Mouse (Mus musculus): ENCODE measurements around the gene Neurod2. TPM values are rescaled to one million over a fixed set of nuclear protein-coding genes. Genes with fewer than 3 reads are reported as not detected.

The Neurod2 gene
- total RNA-seq, 2 experiments from 2014 or later, result not detected

DNA sequence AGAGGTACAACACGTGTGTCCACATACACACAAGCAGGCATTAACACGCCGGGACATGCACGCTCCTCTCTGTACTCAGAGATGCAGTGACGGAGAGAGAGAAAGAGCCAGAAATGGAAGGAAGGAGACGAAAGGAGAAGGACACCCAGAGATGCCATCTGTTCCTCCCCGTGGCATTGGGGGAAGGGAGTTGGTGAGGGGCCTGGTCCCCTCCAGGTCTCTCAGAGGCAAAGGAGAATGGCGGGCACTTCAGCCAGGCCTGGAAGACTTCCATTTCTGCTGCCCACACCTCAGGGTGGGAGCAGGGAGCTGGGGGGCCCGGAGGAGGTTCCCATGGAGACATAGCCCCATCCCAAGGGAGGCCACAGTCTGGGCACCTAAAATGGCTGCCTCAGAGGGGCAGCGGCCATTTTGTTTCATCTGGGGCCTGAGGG lies 3.8 kb upstream of the Neurod2 start:
- DNase-seq (ENCODE audit: low spot score), result no peak

- DNase-seq (ENCODE audit: low spot score), result no peak
Observed at GRCm38 (mm10) chr11:98332841-98333240, 3.4 kb upstream of the Neurod2 start.

DNA sequence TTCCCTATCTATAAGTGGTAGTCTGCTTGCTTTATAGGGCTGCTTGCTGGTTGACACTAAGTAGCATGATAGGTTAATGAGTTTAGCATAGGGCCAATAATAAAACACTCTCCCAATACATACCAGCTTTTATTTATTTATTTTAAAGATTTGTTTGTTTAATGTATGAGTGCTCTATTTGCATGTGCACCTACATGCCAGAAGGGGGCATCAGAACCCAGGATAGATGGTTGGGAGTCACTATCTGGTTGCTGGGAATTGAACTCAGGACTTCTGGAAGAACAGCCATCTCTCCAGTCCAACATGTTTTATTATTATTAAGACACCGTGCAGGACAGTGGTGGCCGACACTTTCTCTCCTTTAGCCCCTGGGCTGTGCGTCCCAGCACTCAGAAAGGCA lies 2.7 kb upstream of the Neurod2 start:
- DNase-seq (ENCODE audit: low spot score), result no peak

DNA sequence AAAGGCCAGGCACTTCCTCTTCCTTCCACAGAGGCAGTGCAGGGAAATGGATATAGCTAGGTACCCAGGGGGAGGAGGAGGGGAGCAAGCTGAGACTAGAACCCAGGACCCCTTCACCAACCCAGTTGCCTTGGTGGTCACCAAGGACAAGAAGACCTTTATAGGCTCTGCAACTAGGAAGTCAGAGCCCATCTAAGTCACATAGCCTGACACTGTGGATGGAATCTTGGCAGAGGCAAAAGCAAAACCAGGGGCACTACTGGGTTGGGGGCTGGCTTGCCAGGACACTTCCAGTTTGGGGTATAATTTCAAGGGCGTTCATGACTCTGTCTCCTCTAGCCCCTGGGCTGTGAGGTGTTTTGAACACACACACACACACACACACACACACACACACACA lies 2.0 kb upstream of the Neurod2 start:
- DNase-seq (ENCODE audit: low spot score), result no peak

DNA sequence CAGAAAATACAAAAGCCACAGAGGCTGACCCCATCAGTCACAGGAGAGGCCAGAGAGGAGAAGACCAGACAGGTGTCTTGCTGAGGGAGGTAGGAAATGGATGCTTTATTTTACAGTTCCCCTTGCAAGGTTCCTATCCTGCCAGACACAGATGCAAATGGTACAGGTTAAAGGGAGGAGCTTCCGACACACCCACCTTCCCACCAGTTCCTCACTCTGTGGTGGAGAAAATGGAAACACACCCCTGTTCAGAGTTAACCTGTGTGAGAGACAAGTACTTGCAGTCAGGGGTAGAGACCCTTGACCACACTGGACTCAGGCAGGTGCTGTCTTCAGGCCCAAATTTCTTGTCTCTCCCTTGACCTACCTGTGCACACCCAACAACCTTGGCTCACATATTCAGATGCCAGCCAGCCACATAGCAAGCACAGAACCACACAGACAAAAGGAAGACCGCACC lies 1.3 kb upstream of the Neurod2 start:
- no peak for DNase-seq (ENCODE audit: low spot score)

GRCm38 (mm10) chr11:98329960-98330744 lies 704 bp upstream of the Neurod2 start:
- DNase-seq (ENCODE audit: low spot score), result no peak

GRCm38 (mm10) chr11:98328371-98329069 lies 928 bp downstream of the Neurod2 start:
- DNase-seq (ENCODE audit: low spot score), result no peak

GRCm38 (mm10) chr11:98328031-98328370 lies 1.4 kb downstream of the Neurod2 start:
- no peak for DNase-seq (ENCODE audit: low spot score)

DNA sequence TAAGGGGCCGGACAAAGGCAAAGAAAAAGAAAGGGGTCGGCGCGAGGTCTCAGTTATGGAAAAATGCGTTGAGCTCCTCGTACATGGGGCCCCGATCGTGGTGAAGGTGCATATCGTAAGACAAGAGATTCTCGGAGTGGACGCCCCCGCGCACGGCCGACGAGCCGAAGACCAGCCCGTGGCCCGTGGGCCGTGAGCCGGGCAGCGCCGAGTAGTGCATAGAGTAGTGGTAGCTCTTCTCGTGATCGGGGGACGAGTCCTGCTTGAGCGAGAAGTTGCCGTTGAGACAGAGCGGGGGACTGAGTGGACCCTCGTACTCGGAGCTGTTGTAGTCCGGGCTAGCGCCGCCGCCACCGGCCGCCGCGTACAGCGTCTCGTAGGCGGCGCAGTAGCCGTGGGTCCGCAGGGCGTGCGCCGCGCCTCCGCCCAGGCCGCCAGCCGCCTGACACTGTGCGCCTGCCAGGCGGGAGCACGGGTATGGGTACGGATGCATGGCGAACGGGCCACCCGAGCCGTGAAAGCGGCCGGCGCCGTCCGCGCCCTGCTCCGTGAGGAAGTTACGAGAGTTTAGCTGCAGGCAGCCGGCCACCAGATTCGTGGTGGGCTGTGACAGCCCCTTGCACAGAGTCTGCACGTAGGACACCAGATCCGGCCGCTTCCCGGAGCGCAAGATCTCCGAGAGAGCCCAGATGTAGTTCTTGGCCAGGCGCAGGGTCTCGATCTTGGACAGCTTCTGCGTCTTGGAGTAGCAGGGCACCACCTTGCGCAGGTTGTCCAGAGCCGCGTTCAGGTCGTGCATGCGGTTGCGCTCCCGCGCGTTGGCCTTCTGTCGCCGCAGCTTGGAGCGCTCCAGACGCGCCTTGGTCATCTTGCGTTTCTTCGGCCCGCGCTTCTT lies 2.1 kb downstream of the Neurod2 start:
- no peak for DNase-seq (ENCODE audit: low spot score)

GRCm38 (mm10) chr11:98326741-98327135 lies 2.7 kb downstream of the Neurod2 start:
- no peak for DNase-seq (ENCODE audit: low spot score)

- no peak for DNase-seq (ENCODE audit: low spot score)
Observed at GRCm38 (mm10) chr11:98325821-98326218, 3.6 kb downstream of the Neurod2 start.

- no peak for DNase-seq (ENCODE audit: low spot score)
Observed at GRCm38 (mm10) chr11:98325191-98325820, 4.1 kb downstream of the Neurod2 start.

- no peak for DNase-seq (ENCODE audit: low spot score)
Observed at GRCm38 (mm10) chr11:98323933-98324332, 5.5 kb downstream of the Neurod2 start.

- no peak for DNase-seq (ENCODE audit: low spot score)
Observed at GRCm38 (mm10) chr11:98323136-98323866, 6.1 kb downstream of the Neurod2 start.

DNA sequence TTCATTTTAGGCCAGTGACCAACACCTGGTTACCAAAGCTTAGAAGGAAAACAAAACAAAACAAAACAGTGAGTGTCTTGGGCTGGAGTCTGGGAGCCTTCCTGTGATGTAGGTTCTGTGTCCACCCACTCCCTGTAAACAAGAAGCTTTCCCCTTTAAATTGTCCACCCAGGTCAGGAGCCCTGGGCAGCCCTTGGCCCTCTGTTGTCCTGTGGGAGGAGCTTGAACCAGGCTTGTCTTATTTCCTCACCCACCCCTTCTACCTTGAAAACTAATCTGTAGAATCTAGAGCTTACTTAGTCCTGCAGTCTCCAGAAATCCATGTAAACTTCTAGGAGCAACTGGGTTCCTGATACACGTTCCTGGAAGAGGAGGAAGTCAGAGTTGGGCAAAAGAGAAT lies 7.3 kb downstream of the Neurod2 start:
- no peak for DNase-seq (ENCODE audit: low spot score)

GRCm38 (mm10) chr11:98321677-98322003 lies 7.8 kb downstream of the Neurod2 start:
- no peak for DNase-seq (ENCODE audit: low spot score)

- no peak for DNase-seq (ENCODE audit: low spot score)
Observed at GRCm38 (mm10) chr11:98320806-98321676, 8.4 kb downstream of the Neurod2 start.

GRCm38 (mm10) chr11:98320381-98320780 lies 9.1 kb downstream of the Neurod2 start:
- DNase-seq (ENCODE audit: low spot score), result no peak

- DNase-seq (ENCODE audit: low spot score), result no peak
Observed at GRCm38 (mm10) chr11:98319944-98320343, 9.5 kb downstream of the Neurod2 start.

DNA sequence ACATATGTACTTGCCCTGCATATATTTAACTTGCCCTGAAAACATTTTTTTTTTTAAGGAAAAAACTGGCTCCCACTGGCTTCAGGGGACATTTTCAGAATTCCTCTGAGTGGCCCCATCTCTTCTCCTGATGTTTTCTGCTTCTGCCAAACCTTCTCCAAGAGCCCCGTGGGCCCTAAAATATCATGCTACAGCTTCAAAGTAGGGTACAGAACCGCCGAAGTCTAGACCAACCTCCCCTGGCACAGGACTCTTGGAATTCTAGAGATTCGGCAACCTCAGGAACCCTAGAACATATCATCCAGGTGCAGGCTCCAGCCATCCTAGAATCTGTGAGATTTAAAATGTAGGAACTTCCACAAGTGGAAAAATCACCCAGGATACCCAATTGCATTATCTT lies 9.9 kb downstream of the Neurod2 start:
- DNase-seq (ENCODE audit: low spot score), result no peak
